ENCODE assay signal across 13 mouse cellular contexts in the genomic region with DNA sequence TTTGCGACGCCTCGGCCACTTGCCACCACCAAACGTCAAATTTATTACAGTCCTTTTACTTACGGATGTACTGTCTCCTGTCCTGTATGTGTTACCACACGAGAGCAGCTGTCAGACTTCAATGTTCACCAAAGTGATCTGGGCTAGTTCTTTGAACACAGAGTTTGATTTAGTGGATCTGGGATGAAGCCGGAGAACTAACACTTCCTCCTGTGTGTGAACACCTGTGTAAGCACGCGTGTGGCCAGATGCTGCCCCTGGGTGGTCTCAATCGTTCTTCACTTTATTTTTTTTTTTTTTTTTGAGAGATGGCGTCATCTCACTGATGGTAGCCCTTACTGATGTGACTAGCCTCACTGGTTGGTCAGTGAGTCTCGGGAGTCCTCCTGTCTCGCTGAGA.
"Had no signal": no experiment of that assay in that cellular context is flagged by ENCODE, and none has a peak within 500 bp of the region (broad histone marks: within the 10 kb centered on the region; RNA-seq: fewer than 3 reads in every experiment).

No protein-coding gene starts in this region.

- H3K9me3 ChIP-seq: limb, embryonic 13.5 days; midbrain, embryonic 13.5 days; neural tube, embryonic 13.5 days; stomach, embryonic 15.5 days had no signal

- H3K4me2 ChIP-seq: limb, embryonic 13.5 days; midbrain, embryonic 13.5 days; neural tube, embryonic 13.5 days; stomach, embryonic 15.5 days had no signal

- H3K4me1 ChIP-seq: midbrain, embryonic 13.5 days; neural tube, embryonic 13.5 days had no signal

- H3K27me3 ChIP-seq: limb, embryonic 13.5 days; midbrain, embryonic 13.5 days; neural tube, embryonic 13.5 days; stomach, embryonic 15.5 days had no signal

- ATAC-seq: inflammation-experienced regulatory T-cells, adult 6 months; intestine, postnatal 0 days; midbrain, embryonic 13.5 days had no signal

- DNase-seq: left cerebral cortex, postnatal 4 days; lung, adult 2 months; lung, postnatal 14 days; right cerebral cortex, postnatal 14 days; thymus, postnatal 4 days had no signal

- H3K36me3 ChIP-seq: limb, embryonic 13.5 days; midbrain, embryonic 13.5 days; neural tube, embryonic 13.5 days; stomach, embryonic 15.5 days had no signal

- H3K9ac ChIP-seq: limb, embryonic 13.5 days; liver, embryonic 14.5 days; midbrain, embryonic 13.5 days; neural tube, embryonic 13.5 days; stomach, embryonic 15.5 days had no signal

- H3K4me3 ChIP-seq: layer of hippocampus, adult 2 months; limb, embryonic 13.5 days; midbrain, embryonic 13.5 days; neural tube, embryonic 13.5 days; stomach, embryonic 15.5 days had no signal

- H3K27ac ChIP-seq: layer of hippocampus, adult 2 months; limb, embryonic 13.5 days; liver, embryonic 14.5 days; midbrain, embryonic 13.5 days; stomach, embryonic 15.5 days had no signal
